Mouse (Mus musculus): ENCODE data around the gene Aox2.

Aox2 gene

GRCm38 (mm10) chr1:58289863-58290469, 11.8 kb downstream of the Aox2 start:
- no peak for DNase-seq

- no peak for DNase-seq
These were observed 13.5 kb downstream of the Aox2 start for GRCm38 (mm10) chr1:58291394-58292300.

- DNase-seq, result no peak
These were observed 16.6 kb downstream of the Aox2 start for GRCm38 (mm10) chr1:58294730-58295129.

GRCm38 (mm10) chr1:58296278-58296677, 18.2 kb downstream of the Aox2 start:
- peak; percentile 66 for DNase-seq

GRCm38 (mm10) chr1:58296821-58297220, 18.7 kb downstream of the Aox2 start:
- no peak for DNase-seq

- no peak for DNase-seq
These were observed 20.2 kb downstream of the Aox2 start for GRCm38 (mm10) chr1:58298347-58298746.

- DNase-seq, result no peak
These were observed 22.9 kb downstream of the Aox2 start for GRCm38 (mm10) chr1:58301073-58301472.

- DNase-seq, result no peak
These were observed 23.9 kb downstream of the Aox2 start for GRCm38 (mm10) chr1:58302015-58302414.

GRCm38 (mm10) chr1:58303009-58303408, 24.9 kb downstream of the Aox2 start:
- DNase-seq, result no peak

GRCm38 (mm10) chr1:58303726-58304125, 25.6 kb downstream of the Aox2 start:
- DNase-seq, result no peak

GRCm38 (mm10) chr1:58304296-58304695, 26.2 kb downstream of the Aox2 start:
- no peak for DNase-seq

- peak; percentile 23 for DNase-seq
These were observed 29.1 kb downstream of the Aox2 start for GRCm38 (mm10) chr1:58307181-58307580.

GRCm38 (mm10) chr1:58308594-58308993, 30.5 kb downstream of the Aox2 start:
- DNase-seq, result no peak

GRCm38 (mm10) chr1:58309853-58310252, 31.7 kb downstream of the Aox2 start:
- no peak for DNase-seq

- no peak for DNase-seq
These were observed 33.2 kb downstream of the Aox2 start for GRCm38 (mm10) chr1:58311221-58311864.

- DNase-seq, result no peak
These were observed 35.0 kb downstream of the Aox2 start for GRCm38 (mm10) chr1:58313173-58313572.

GRCm38 (mm10) chr1:58315532-58315931, 37.4 kb downstream of the Aox2 start:
- DNase-seq, result no peak

- no peak for DNase-seq
These were observed 55.1 kb downstream of the Aox2 start for GRCm38 (mm10) chr1:58333222-58333621.

- DNase-seq, result no peak
These were observed 61.8 kb downstream of the Aox2 start for GRCm38 (mm10) chr1:58339901-58340300.

- peak; percentile 63 for DNase-seq
These were observed 63.5 kb downstream of the Aox2 start for GRCm38 (mm10) chr1:58341576-58341975.

GRCm38 (mm10) chr1:58343861-58344260, 65.7 kb downstream of the Aox2 start:
- no peak for DNase-seq

- no peak for DNase-seq
These were observed 66.4 kb downstream of the Aox2 start for GRCm38 (mm10) chr1:58344570-58344969.

- no peak for DNase-seq
These were observed 68.0 kb downstream of the Aox2 start for GRCm38 (mm10) chr1:58346159-58346558.

- DNase-seq, result no peak
These were observed 70.6 kb downstream of the Aox2 start for GRCm38 (mm10) chr1:58348712-58349111.

Measured in kidney, adult 18-20 months (tissue).